Mouse (Mus musculus) G1E (cell line): ENCODE data around the gene Tma7. TPM values are rescaled to one million over a fixed set of nuclear protein-coding genes. Genes with fewer than 3 reads are reported as not detected.

ENCODE experiments used
- ATAC-seq: 2 replicates; pipeline ENCODE4 v1.8.0; 2016; ENCODE audit warnings: mild to moderate bottlenecking; ENCODE audit not compliant: insufficient number of reproducible peaks, poor library complexity, low FRiP score, severe bottlenecking; ENCODE audit errors: extremely low read depth
- DNase-seq: peaks from one replicate; pipeline ENCODE4 v3.0.0; 2012; ENCODE audit warnings: low spot score
- H3K27me3 ChIP-seq: 2 replicates; pipeline ENCODE4 v1.6.1; 2012; ENCODE audit warnings: mild to moderate bottlenecking, low read length, inconsistent platforms; ENCODE audit not compliant: insufficient read depth
- H3K36me3 ChIP-seq: replicated peaks from 2 replicates; pipeline ENCODE3; 2012; ENCODE audit warnings: mild to moderate bottlenecking, inconsistent platforms
- H3K4me1 ChIP-seq: 2 replicates; pipeline ENCODE4 v1.6.1; 2012; ENCODE audit warnings: low read depth, low read length, inconsistent platforms, mixed read lengths; ENCODE audit not compliant: insufficient read depth
- H3K4me3 ChIP-seq: 2 replicates; pipeline ENCODE4 v1.5.1; 2012; ENCODE audit warnings: low read depth, mild to moderate bottlenecking, inconsistent platforms, low read length, moderate library complexity, mixed read lengths
- H3K9me3 ChIP-seq: replicated peaks from 2 replicates; pipeline ENCODE4 v1.6.1; 2012; ENCODE audit warnings: inconsistent platforms
- CTCF ChIP-seq: IDR thresholded peaks from 2 replicates; pipeline ENCODE4 v1.5.1; 2012; ENCODE audit warnings: low read depth, low read length, inconsistent platforms, mixed read lengths
- GATA1 ChIP-seq: IDR thresholded peaks from 2 replicates; pipeline ENCODE4 v1.6.1; 2012; ENCODE audit warnings: borderline replicate concordance, low read length, inconsistent platforms, mixed read lengths
- GATA2 ChIP-seq: IDR thresholded peaks from 2 replicates; pipeline ENCODE4 v1.6.1; 2012; ENCODE audit warnings: low read depth, low read length, inconsistent platforms, borderline replicate concordance
- POLR2AphosphoS5 ChIP-seq: IDR thresholded peaks from 2 replicates; pipeline ENCODE4 v1.6.1; 2012; ENCODE audit warnings: low read depth, low read length, inconsistent platforms; ENCODE audit not compliant: insufficient replicate concordance
- TAL1 ChIP-seq: conservative IDR thresholded peaks from 2 replicates; pipeline ENCODE4 v1.6.1; 2012; ENCODE audit warnings: low read depth, low read length, inconsistent platforms, mixed read lengths
- polyA plus RNA-seq: library from polyadenylated mRNA; stranded (reverse); fragments of >175 nt; gene quantifications from 2 replicates; pipeline ENCODE4 v1.2.3, GENCODE M21; 2012
- total RNA-seq, 2 experiments: library from RNA; stranded (forward) in 1 of 2; stranded (reverse) in 1 of 2; fragments of 200-1000 nt in 1 of 2; fragments of >200 nt in 1 of 2; fragmentation: Nextera tagmentation in 1 of 2; gene quantifications; 2 replicates each; pipeline ENCODE4 v1.2.3; 2014 to 2017

Gene Tma7
- total and polyA plus RNA-seq, 3 experiments: 230 to 429 (median 413) TPM

DNA sequence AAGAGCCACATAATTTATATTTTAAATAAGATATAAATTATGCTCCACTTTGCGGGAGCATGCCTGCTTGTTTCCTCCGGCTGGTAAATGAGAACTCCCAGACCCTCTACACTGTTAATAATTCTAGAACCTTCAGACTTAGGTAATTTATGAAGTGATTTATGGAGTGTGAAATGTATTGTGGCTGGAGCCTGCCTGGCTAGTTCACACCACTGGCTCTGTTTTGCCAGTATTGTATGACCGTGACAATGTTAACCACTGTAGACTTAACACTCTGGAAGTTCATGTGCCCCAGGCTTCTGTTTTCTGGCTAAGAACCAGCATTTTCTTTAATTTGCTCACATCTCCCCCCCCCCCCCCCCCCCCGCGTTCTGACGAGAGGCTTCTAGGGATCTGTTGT is 25.0 kb upstream of the Tma7 start:
- no peaks in the 10 kb centered on the region for H3K36me3 ChIP-seq
- no peaks in the 10 kb centered on the region; the same call in 1 of the 2 replicates for H3K4me1 ChIP-seq
- peaks cover 43% of the 10 kb centered on the region for H3K27me3 ChIP-seq
- TF ChIP-seq POLR2AphosphoS5 (no peak), CTCF (no peak), TAL1 (no peak), GATA2 (no peak), GATA1 (no peak)
- DNase-seq (no peak), ATAC-seq (no peak)
- no peak overlapping the region for H3K4me3 ChIP-seq
- H3K9me3 ChIP-seq: no peaks in the 10 kb centered on the region

DNA sequence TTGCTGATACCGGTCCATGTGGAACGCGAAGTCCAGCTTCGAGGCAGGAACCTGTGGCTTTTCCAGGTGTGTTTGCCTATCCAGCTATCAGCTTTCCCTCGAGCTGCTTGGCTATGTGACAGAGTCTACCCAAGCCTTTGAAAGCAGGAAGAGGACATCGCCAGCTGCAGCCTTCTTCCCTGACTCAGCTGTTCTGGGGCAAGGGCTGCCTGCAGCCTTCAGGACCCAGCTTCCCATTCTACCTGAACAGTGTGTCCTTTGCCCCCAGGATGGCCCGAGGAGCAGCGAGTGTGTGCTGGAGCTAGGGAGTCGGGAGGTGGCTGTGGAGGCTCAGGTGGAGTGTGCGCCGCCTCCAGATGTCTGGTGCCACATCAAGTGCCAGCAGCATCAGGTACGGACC is 23.3 kb upstream of the Tma7 start:
- no peak overlapping the region for H3K4me3 ChIP-seq
- no peaks in the 10 kb centered on the region for H3K9me3 ChIP-seq
- peaks cover 42% of the 10 kb centered on the region for H3K27me3 ChIP-seq
- H3K36me3 ChIP-seq: no peaks in the 10 kb centered on the region
- no peaks in the 10 kb centered on the region; the same call in 1 of the 2 replicates for H3K4me1 ChIP-seq
- TF ChIP-seq CTCF (no peak), GATA1 (no peak), POLR2AphosphoS5 (no peak), TAL1 (no peak), GATA2 (no peak)
- DNase-seq (no peak), ATAC-seq (no peak)

DNA sequence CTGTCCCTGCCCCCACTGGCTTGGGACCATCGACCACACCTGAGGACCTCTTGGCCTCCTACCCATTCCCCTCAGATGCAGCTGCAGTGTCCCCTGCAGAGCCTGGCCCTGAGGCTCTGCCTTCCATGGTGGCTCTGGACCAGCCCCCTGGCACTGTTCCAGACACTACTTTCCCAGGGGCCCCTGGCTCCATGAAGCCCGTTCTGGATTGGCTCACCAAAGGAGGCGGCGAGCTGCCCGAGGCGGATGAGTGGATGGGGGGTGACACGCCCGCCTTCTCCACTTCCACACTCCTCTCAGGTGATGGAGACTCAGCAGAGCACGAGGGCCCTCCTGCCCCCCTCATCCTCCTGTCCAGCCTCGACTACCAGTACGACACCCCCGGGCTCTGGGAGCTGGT is 22.6 kb upstream of the Tma7 start:
- Histone ChIP-seq H3K4me1 (no peaks in the 10 kb centered on the region; the same call in 1 of the 2 replicates), H3K9me3 (no peaks in the 10 kb centered on the region), H3K27me3 (peaks cover 44% of the 10 kb centered on the region), H3K4me3 (no peak overlapping the region), H3K36me3 (no peaks in the 10 kb centered on the region)
- no peak for DNase-seq
- ATAC-seq: no peak
- TF ChIP-seq CTCF (no peak), GATA1 (no peak), GATA2 (no peak), TAL1 (no peak), POLR2AphosphoS5 (no peak)

DNA sequence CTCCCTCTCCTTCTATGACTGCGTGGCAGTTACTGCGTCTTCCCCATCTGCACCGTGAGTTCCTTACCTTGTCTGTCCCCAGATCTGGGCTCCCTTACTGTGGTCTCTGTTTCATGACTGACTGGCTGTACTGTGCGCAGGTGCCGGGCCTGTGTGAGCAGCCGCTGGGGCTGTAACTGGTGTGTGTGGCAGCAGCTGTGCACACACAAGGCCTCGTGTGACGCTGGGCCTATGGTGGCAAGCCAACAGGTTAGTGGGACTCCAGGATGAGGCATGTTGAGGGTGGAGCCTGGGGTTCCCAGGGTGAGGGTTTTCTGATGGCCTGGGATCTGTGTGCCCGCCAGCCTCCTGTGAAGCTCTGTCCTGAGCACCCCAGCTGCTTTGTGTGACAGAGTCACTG is 21.7 kb upstream of the Tma7 start:
- Histone ChIP-seq H3K9me3 (no peaks in the 10 kb centered on the region), H3K4me3 (no peak overlapping the region), H3K36me3 (no peaks in the 10 kb centered on the region), H3K27me3 (peaks cover 46% of the 10 kb centered on the region), H3K4me1 (no peaks in the 10 kb centered on the region; the same call in 1 of the 2 replicates)
- no peak for TF ChIP-seq CTCF
- TF ChIP-seq GATA1: no peak
- TF ChIP-seq TAL1: no peak
- no peak for TF ChIP-seq GATA2
- TF ChIP-seq POLR2AphosphoS5: no peak
- DNase-seq (no peak), ATAC-seq (no peak)

DNA sequence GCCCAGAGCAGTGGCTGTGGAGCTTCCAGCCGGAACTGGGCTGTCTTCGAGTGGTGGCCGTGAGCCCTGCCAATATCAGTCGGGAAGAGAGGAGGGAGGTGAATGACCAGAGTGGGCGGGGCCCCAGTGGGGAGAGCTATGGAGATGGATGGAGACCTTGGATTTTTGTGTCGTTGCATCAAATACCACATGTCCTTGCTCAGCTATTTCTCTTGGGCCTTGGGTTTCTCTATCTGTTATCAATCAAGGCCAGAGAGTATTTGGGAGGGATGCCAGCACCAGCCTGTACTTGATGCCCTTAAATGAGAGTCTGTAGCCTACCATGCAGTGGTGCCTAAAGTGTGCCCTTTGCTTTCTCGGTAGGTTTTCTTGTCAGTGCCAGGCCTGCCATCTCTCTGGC is 20.9 kb upstream of the Tma7 start:
- DNase-seq (no peak), ATAC-seq (no peak)
- no peaks in the 10 kb centered on the region for H3K36me3 ChIP-seq
- TF ChIP-seq GATA1 (no peak), TAL1 (no peak), CTCF (no peak), GATA2 (no peak), POLR2AphosphoS5 (no peak)
- H3K9me3 ChIP-seq: no peaks in the 10 kb centered on the region
- peaks cover 47% of the 10 kb centered on the region for H3K27me3 ChIP-seq
- H3K4me3 ChIP-seq: no peak overlapping the region
- no peaks in the 10 kb centered on the region; the same call in 1 of the 2 replicates for H3K4me1 ChIP-seq

DNA sequence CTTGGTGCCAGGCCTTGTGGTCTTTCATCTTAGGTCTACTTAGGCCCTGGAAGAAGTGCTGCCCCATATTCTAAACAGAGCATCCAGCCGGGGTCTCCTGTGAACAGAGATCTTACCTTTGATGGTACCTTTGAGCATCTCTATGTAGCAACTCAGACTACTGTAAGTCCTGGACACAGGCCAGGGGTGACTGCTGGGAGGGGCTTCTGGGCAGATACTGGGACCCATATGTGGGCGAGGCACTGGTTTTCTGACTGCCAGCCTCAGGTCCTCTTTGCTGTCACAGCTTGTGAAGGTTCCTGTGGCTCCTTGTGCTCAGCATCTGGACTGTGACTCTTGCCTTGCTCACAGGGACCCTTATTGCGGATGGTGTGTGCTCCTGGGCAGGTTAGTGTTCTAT is 20.2 kb upstream of the Tma7 start:
- TF ChIP-seq POLR2AphosphoS5 (no peak), GATA1 (no peak), GATA2 (no peak), TAL1 (no peak), CTCF (no peak)
- no peak overlapping the region for H3K4me3 ChIP-seq
- no peaks in the 10 kb centered on the region for H3K9me3 ChIP-seq
- DNase-seq (no peak), ATAC-seq (no peak)
- no peaks in the 10 kb centered on the region for H3K36me3 ChIP-seq
- H3K27me3 ChIP-seq: peaks cover 43% of the 10 kb centered on the region
- H3K4me1 ChIP-seq: no peaks in the 10 kb centered on the region; the same call in 1 of the 2 replicates

DNA sequence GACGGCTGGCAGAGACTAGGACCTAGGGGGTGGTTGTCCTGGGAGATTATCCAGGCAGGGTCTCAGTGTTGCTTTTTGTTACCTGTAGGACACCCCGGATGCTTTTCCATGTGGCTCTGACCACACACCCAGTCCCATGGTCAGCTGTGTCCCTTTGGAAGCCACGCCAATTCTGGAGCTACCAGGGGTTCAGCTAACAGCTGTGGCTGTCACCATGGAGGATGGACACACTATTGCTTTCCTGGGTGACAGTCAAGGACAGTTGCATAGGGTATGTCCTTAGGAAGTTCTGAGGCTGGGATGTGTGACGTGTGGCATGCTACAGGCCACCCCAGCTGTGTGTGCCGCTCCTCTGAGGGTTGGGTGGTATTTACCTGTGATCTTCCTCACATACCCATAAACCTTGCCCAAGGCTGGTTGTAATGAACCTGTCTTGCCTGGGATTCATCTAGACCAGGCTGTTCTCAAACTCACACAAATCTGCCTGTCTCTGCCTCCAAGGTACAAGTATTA is 19.6 kb upstream of the Tma7 start:
- no peak for DNase-seq
- H3K27me3 ChIP-seq: peaks cover 48% of the 10 kb centered on the region
- no peak overlapping the region for H3K4me3 ChIP-seq
- no peaks in the 10 kb centered on the region; the same call in 1 of the 2 replicates for H3K4me1 ChIP-seq
- no peaks in the 10 kb centered on the region for H3K9me3 ChIP-seq
- no peak for TF ChIP-seq CTCF
- TF ChIP-seq GATA2: no peak
- TF ChIP-seq GATA1: no peak
- TF ChIP-seq POLR2AphosphoS5: no peak
- no peak for TF ChIP-seq TAL1
- no peaks in the 10 kb centered on the region for H3K36me3 ChIP-seq
- no peak for ATAC-seq
